Mouse (Mus musculus): ENCODE measurements at regions not wholly inside any gene's neighbourhood (a gene's known extent, or its start where the extent isn't known, plus 50 kb on each side); places are given as distances from the start of the nearest gene placed in this dataset.

DNA sequence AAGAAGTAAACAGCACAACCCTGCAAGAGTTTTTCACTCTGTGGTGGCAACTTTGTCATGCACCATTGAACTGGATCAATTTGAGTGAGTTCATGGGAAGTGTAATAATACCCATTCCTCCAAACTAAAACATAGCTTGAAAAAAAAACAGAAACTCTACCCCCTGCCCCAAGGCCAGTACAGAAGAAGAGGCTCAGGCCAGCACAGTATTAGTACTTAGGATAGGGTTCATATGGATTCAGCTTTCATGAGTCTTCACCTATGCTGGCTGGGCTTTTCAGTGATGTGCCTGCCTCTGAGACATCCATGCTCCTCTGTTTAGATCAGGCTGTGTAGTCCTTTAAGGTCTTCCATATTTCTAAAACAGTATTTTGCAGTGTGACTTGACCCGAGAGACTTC is 270.6 kb downstream of the 1190002N15Rik start:
- DNase-seq (ENCODE audit: low spot score) = no peak

DNA sequence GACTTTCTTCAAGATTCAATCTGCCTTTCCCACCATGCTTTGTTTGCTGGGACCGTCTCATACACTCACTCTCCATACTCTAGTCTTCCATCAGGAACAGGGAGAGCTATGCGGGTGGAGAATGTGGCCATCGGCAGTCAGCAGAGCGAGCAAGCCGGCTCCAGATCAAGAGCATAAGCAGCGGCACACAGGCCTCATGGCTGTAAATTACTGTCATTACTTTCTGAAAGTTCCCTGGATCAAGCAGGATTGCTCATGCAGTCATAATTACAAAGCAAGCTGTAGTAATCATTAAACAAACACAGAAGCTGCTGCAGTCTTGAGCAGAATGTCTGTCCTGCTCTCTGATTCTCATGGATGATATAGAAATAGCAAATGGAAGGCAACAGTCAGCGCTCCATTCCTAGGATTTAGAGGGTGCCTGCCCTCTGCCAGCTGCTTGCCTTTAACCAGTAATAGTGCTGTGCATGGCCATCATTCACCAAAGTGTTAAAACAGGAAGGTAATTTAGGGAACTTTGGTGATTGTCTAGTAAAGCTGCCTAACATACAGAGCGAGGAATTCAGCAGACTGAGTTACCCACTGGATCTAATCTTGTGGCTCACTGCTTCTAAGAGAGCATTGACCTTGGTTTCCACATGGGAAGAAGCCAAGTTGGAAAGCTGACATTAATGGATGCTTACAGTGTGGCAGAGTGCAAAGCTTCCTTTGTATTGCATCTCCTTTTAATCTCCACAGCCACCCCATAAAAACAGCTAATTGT is 298.2 kb downstream of the 1190002N15Rik start:
- DNase-seq (ENCODE audit: low spot score) = no peak

DNA sequence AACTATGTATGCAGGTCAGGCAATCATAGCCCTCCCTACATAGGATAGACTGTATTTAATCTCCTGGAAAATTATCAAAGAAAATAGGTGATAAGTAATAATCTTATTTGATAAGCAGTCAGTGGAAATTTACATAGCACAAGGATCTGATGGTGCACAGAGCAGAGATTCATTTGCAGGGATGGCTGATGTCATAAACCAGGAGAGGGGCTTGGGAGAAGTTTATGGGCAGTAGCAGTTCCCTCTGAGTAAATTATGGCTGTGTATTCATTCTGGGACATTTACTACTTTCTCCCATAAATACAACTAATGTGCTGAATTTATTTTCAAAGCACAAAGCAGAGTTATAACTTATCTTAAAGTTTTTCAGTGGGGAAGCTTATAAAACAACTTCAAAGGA is 299.3 kb downstream of the 1190002N15Rik start:
- DNase-seq (ENCODE audit: low spot score) = no peak

DNA sequence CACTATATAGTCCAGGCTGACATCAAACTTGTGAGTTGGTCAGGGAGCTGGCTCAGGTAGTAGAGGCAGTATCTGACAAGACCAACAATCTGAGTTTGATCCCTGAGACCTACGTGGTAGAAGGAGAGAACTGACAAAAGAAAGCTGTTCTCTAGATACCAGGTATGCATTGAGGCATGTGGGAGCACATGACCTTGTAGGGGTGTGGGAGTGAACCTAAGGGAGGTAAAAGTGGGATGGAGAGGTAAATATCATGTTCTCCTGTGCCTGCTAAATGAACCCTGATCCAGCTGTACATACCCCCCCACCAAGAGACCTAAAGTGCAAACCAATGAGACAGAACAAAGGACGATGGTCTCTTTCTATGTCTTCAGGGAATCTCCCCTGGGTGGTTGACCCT is 308.3 kb downstream of the 1190002N15Rik start:
- DNase-seq (ENCODE audit: low spot score) = no peak

DNA sequence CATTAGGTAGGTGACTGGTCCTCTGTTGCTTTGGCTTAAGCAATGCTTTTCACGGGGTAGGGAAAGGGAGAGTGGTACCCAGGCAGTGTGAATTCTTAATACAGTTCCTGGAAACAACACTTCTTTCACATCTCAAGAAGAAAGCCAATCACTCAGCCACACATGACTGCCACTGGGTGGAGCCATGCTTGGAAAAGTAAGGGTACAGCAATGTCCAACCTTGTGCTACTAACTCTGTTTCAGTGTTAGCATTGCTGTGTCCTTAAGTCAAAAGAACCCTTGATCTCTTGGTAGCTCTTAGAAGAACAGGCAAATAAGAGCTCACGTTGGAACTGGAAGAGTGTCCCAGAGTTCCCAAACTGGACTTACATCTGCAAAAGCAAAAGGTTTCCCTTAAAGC is 318.8 kb downstream of the 1190002N15Rik start:
- no peak for DNase-seq (ENCODE audit: low spot score)

DNA sequence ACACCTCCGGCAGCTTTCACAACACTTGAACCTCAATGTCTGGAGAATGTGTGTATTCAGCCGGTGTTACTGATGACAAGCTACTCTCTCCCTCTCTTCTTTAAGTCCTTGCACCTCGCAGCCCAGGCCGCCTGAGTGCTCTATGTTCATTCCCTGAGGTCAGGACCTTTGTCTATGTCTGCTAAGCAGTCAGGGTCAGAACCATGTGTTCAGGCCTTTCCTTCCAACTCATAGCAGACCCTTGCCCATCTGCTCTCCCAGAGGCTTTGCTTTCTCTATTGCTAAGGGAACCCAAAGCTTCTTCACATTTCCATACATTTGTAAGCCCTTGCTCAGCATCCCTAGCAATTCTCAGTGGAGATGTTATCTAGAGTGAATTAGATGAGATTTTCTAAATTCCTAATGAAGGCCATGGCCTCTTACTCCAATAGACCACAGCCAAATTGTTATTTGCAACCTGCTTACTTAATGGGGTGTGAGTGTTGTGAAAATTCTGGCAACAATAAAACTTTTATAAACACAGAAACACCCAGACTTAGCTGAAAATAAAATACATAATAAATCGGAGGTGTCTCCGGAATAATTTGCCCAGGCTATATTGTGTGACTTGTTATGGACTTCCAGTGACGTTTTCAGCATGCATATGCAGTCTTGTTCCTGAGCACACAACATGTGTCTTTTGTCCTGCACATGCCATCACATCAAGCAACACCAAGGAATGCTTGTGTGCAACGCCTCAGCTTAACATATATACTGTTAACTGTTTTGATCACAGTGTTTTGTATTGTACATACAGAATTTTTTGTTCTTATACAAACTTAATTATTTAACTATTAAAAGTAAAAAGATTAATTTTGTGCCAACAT is 321.2 kb downstream of the 1190002N15Rik start:
- no peak for DNase-seq (ENCODE audit: low spot score)

DNA sequence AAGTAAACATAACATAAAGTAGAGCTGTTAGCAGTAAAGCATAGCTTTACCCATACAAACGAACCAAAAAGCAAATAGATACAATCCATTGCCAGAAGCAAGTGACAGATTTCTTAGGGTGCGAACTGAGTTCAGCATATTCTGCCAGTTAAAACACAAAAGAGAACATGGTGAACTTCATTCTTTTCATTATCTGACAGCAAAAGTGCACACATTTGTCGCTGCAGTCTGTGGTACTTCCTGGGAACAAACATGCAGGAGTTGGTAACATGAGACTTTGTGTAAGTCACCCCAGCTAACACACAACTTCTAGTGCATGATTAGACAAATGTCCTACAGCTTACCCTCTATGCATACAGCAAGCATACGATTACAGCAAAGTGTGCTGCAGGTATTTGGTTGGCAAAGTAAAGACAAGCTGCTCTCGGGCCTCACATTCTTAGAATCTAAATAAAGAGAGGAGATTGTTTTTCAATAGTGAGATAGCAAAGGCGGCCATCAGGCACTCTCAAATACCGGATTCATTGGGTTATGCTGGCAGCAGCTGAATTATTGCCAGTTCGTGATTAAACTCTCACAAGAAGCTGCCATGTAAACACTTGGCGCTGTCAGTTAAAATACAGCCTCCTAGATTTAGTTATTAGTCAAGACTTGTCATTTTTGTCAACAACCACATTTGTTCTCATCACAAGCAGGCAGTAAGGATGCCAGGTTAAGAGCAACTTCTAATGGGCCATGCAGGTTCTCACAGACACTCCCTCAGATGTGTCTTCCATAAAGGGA is 327.2 kb downstream of the 1190002N15Rik start:
- DNase-seq (ENCODE audit: low spot score) = no peak

DNA sequence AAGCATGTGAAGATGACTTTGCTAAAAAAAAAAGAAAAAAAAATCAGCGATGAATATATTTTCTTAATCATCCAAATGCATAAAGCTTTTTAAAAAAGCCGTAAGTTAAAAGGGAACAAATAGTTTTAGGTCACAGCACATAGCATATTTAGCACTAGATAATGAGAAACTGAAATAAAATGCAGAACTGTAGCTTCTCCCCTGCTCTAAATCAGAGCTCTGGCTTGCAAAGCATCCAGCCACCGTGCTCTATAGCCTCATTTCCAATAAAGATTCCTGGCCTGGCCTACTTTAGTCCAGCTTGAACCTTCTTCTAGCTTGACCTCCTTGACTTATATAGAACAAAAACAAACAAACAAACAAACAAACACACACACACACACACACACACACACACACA is 328.9 kb downstream of the 1190002N15Rik start:
- no peak for DNase-seq (ENCODE audit: low spot score)

DNA sequence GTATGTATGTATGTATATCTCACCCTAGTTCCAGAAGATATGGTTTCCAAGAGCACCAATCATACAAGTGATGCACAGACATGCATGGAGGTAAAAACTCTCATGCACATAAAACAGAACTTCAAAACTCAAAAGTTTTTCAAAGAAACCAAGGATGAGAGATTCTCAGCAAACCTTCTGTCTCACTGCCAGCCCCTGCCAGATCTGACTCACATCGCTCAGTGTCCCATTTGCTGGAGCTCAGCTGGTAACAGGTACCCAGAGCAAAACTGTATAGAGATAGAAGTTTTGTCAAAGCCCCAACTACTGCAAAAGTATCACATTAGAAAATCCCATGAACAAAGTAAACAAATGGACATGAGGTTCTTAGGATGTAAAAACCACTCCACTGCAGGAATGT is 337.0 kb downstream of the 1190002N15Rik start:
- DNase-seq (ENCODE audit: low spot score) = no peak

DNA sequence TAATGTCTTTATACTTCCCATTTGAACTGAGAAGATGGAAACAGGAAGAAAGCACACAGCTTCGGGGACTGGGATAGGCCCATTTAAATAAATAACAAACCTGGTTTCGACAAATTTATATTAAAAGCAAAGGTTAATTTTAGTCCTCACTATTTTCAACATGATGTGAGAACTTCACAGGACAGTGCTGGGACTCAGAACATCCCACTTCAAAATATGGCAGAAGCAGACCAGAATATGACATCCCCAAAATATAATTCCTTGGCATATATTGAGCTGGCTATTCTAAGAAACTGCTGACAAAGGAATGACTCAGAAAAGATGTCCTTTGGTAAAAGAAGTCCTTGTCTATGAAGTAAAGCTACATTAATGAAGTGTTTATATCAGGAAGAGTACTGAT is 338.0 kb downstream of the 1190002N15Rik start:
- no peak for DNase-seq (ENCODE audit: low spot score)

DNA sequence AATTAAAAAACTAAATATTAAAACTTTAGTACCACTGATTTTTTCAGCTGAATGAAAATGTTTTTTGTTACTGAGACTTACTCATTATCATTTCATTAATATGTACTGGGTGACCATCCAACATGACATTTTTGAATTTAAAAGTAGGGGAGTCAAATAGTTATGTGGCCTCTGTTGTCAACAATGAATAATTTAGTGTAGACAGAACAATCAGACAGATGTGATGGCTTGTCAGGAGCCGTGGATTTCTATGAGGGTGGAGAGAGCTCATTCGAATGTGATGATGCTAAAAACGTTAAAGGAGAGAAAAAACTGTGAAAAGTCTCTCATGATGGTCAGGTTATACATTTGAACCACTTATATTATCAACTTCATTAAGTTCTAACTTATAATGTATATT is 346.8 kb downstream of the 1190002N15Rik start:
- no peak for DNase-seq (ENCODE audit: low spot score)

DNA sequence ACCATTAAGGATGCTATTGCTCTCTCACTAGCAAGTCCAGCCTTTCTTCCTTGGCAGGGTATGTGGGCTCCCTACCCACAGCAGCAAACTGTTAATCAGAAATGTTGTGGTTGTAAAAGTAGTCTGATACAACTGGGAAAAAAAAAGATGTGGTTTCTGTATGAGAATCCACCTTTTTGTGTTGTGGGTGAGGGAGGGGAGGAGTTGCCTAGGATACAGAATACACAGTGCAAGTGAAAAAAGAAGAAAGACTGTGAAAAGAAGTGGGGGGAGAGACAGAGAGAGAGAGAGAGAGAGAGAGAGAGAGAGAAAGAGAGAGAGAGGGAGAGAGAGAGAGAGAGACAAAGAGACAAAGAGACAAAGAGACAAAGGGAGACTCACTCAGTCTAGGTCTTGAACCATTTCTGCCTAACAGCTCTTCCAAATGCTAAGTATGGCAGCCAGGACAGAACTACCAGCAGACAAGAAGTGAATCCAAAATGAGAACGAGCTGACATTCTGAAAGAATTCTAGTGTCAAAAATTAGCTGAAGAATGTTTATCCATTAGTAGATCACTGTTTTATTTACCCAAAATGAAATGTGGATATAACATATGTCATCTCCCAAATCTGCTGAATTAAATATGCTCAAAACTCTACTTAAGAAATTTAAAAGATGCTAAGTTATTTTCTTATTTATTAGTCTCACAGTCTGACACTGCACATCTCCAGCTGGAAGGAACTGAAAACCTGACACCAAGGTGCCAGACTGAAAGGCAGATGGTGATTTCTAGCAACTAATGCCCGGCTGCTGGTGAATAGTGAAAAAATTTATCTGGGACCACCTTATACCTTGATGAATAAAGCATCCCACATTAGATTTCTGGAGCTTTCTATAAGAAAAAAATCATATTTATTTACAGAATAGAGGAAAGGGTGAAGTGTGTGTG is 347.7 kb downstream of the 1190002N15Rik start:
- no peak for DNase-seq (ENCODE audit: low spot score)

DNA sequence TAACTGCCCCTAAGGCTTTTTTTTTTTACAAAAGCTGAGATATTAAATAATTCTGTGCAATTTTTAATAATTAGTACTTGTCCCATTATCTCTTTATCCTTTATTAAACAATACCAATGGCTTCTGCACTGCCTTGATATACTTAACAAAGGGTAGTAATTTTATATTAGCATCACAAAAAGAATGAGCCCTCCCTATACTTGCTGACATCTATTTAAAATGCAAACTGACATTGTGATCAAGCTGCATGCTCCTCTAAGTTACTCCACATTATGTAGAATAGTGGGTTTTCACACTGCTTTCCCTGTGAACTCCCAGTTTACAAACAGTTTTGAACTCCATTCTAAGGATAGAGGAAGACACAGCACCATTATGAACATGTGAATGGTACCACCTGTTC is 349.8 kb downstream of the 1190002N15Rik start:
- DNase-seq (ENCODE audit: low spot score) = no peak

DNA sequence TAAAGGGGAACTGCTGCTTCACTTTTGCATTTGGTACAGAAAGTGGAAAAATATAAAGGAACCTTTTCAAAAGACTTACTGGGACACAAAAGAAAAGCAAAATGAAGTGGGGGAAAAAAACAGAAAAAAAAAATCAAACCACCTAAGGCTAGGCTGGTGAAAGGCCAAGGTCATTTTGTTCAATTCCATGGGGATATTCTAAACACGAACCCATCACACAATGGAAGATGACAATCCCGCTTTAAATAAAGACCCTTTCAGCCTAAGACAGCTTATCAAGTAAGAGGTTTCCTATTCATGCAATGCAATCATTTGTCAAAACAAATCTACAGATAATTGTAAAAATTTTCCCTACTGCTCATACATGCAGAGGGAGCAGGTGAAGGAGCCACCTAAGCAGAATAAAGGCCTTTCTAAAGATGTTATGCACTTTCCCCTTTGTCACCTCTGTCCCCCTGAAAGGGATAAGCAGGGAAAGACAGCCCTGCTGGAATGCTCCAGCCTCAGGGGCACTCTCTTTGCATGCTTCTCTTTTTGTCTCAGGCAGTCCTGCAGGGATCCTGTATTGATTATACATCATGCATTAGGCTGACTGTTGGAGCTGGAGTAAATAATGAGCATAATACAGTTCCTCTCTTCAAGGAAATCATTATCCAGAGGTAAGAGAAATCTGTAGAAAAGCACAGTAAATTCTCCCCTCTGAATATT is 367.8 kb downstream of the 1190002N15Rik start:
- DNase-seq (ENCODE audit: low spot score) = no peak

DNA sequence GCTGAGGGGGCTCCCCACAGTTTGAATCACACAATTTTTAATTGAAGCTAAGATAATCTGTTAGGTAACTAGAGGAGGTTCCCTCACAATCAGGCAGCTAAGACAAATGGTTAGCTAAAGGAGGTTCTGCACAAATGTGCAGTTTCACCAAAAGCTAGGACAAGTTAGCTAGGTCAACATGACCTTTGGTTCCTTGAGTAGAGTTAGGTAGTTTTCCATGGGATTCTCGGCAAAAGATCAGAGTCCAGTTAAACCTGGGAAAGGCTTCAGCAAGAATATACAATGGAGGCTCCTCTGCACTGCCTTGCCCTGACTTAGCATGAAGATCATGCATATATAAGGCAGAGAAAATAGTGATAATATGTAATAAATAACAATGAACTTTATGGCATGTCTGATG is 374.2 kb downstream of the 1190002N15Rik start:
- DNase-seq (ENCODE audit: low spot score) = no peak

DNA sequence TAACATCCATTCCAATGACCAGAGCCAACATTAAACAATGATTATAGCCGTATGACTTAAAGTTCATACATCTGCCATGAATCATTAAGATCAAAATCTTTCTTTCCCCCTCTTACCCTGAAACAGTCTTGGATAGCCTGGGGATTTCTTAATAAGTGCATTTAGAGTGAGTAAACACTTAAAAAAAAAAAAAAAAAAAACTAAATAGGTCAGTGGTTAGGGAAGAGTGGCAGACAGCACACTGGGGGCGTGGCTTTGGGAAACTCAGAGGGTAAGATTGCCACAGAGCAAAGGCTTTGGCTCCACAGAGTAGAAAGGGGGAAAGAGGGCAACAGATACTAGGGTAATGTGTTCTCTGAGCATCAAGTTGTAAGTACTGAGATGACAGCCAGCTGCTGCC is 382.3 kb downstream of the 1190002N15Rik start:
- DNase-seq (ENCODE audit: low spot score) = no peak

DNA sequence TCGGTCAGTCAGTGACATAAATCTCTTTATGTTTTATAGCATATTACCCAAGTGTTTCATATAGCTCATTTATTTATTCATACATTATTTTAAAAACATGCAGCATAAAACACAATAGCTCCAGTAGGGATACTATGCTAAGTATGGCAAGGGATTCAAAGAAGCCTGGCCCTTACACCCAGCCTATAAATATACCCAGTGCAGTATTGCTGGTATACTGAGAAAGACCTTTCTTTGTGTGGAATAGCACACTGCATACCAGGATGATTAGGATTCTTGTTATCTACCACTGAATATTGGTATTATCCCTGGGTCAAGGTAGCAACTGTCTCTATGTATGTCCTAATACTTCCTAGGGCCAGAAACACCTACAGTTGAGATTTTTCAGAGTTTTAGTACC is 389.4 kb downstream of the 1190002N15Rik start:
- DNase-seq (ENCODE audit: low spot score) = no peak

DNA sequence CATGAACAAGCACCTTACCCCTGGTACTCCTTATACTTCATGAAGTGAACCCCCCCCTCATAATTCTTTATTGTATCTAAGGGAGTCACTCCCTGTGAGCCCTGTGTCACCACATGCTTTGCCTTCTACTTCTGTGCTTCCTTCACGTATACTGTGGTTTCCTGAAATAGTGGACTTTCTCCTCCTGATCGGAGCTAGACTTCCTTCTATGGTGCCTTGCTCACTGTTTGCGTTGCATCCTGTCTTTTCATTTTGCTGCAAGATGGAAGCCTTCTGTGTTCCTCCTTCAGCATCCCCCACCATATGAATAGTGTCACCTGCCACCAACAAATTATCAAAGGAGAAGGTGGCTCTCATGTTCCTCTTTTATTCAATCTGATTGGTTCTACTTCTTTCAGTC is 391.1 kb downstream of the 1190002N15Rik start:
- DNase-seq (ENCODE audit: low spot score) = no peak

DNA sequence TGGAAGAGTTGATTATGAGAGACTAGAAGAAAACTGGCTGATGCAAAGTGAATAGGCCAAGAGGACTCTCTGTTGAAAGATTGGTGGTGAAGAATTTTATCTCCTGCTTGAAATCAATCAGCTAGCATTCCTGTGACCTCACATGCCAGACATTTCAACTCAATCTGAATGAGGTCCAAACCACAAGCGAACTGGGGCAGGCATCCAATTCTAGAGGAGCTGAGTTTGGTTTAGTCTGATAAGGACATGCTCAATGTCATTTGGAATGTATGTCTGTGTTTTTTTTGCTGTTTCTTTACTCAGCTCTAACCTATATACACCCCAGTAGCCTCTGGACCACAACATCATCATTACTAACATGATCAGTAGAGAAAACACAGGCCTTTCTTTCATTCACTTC is 401.4 kb downstream of the 1190002N15Rik start:
- no peak for DNase-seq (ENCODE audit: low spot score)

DNA sequence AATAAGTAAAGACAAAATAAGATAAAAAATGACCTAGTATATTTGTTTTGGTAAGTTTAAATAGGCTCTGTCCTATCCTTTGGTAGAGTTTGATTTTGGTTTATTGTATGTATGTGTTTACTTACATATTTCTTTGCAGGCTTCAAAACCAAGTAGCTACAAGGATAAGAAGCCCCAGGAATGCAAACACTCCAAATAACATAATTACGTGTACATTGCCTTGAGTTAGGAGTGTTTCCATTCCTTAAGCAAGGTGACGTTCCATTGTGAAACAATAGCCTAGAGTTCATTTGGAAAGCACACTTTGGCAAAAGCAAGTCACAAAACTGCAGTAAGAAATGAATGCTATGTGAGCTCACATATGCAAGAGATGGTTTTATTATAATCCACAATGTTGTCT is 404.2 kb downstream of the 1190002N15Rik start:
- DNase-seq (ENCODE audit: low spot score) = no peak

DNA sequence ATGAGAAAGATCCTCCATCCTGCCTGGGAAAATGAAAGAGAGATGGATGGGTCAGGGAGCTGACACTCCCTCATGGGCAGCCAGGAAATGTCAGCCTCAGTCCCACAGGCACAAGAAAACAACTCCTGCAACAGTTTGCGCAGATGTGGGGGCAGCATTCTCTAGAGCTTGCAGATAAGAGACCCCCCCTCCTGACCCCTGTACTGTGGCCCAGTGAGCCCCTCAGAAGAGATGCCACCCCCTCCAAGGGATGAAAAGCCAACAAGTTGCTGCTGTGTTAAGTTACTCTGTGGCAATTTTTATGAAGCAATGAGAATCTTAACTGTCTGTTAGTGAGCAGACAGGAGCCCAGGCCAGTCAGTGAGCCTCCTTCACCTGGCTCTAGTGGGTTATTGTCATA is 406.5 kb downstream of the 1190002N15Rik start:
- no peak for DNase-seq (ENCODE audit: low spot score)
